In the genomic region with DNA sequence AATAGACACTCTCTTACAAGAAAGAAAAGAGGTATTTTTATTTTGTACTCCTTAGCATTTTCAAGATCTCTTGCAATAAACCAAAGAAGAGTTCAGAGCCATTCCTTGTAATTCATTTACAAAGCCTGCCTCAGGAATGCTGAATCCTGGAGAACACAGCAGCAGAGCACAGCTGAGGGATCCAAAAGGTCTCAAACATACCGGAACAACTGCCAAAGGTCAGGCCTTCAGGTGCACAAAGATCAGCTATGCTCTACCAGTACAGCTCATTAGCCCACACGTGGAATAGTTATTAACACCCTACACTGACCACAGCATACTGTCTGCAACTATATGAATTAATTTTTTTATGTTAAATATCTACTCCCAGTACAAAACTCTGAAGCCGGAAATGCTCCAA, we compare ENCODE assay signal across 13 mouse cellular contexts.
"Had no signal": no experiment of that assay in that cellular context is flagged by ENCODE, and none has a peak within 500 bp of the region (broad histone marks: within the 10 kb centered on the region; RNA-seq: fewer than 3 reads in every experiment).

No protein-coding gene starts in this region.

- H3K9me3 ChIP-seq: limb, embryonic 15.5 days; midbrain, embryonic 12.5 days; neural tube, embryonic 13.5 days; stomach, embryonic 15.5 days had no signal

- H3K4me3 ChIP-seq: left cerebral cortex, adult 2 months; limb, embryonic 15.5 days; midbrain, embryonic 12.5 days; neural tube, embryonic 13.5 days; stomach, embryonic 15.5 days had no signal

- H3K36me3 ChIP-seq: stomach, embryonic 15.5 days had no signal

- DNase-seq: lung, adult 18-20 months; retina, postnatal 1 day; right cerebral cortex, postnatal 14 days; thymus, adult 2 months; thymus, postnatal 25 days had no signal

- H3K27ac ChIP-seq: left cerebral cortex, adult 2 months; limb, embryonic 15.5 days; liver, embryonic 14.5 days; midbrain, embryonic 12.5 days; neural tube, embryonic 13.5 days; stomach, embryonic 15.5 days had no signal

- H3K4me1 ChIP-seq: limb, embryonic 15.5 days; midbrain, embryonic 12.5 days; neural tube, embryonic 13.5 days; stomach, embryonic 15.5 days had no signal

- ATAC-seq: intestine, embryonic 16.5 days; midbrain, embryonic 16.5 days had no signal

- H3K9ac ChIP-seq: limb, embryonic 15.5 days; liver, embryonic 14.5 days; midbrain, embryonic 12.5 days; neural tube, embryonic 13.5 days; stomach, embryonic 15.5 days had no signal

- H3K4me2 ChIP-seq: limb, embryonic 15.5 days; midbrain, embryonic 12.5 days; neural tube, embryonic 13.5 days; stomach, embryonic 15.5 days had no signal

- H3K27me3 ChIP-seq: limb, embryonic 15.5 days; midbrain, embryonic 12.5 days; neural tube, embryonic 13.5 days; stomach, embryonic 15.5 days had no signal
